Mouse (Mus musculus) kidney, embryonic 15.5 days (tissue): ENCODE data around the gene Pls1. TPM values are rescaled to one million over a fixed set of nuclear protein-coding genes. Genes with fewer than 3 reads are reported as not detected.
A peak's percentile ranks its signal among the peaks of the same experiment; 100 is the strongest.

Source experiments
- ATAC-seq: fragments of 200-750 bp; cut with Nextera tagmentation; replicated peaks from 2 replicates; pipeline ENCODE4 v1.8.0; 2017; ENCODE audit warnings: moderate TSS enrichment; ENCODE audit not compliant: low FRiP score
- H3K27ac ChIP-seq: fragments of 300-500 bp; sonication (generic); 2 replicates; pipeline ENCODE4 v1.5.1; 2015; ENCODE audit warnings: mild to moderate bottlenecking, inconsistent platforms
- H3K27me3 ChIP-seq: fragments of 300-500 bp; sonication (generic); 2 replicates; pipeline ENCODE4 v1.6.1; 2015; ENCODE audit warnings: inconsistent platforms
- H3K36me3 ChIP-seq: fragments of 300-500 bp; sonication (generic); 2 replicates; pipeline ENCODE4 v1.6.1; 2015; ENCODE audit warnings: inconsistent platforms
- H3K4me1 ChIP-seq: fragments of 300-500 bp; sonication (generic); 2 replicates; pipeline ENCODE4 v1.6.1; 2015; ENCODE audit warnings: inconsistent platforms
- H3K4me2 ChIP-seq: fragments of 300-500 bp; sonication (generic); 2 replicates; pipeline ENCODE4 v1.6.1; 2015; ENCODE audit warnings: moderate library complexity, mild to moderate bottlenecking, inconsistent platforms
- H3K4me3 ChIP-seq: fragments of 300-500 bp; sonication (generic); replicated peaks from 2 replicates; pipeline ENCODE4 v1.5.1; 2015; ENCODE audit warnings: mild to moderate bottlenecking, inconsistent platforms
- H3K9ac ChIP-seq: fragments of 300-500 bp; sonication (generic); 2 replicates; pipeline ENCODE4 v1.6.1; 2015; ENCODE audit warnings: mild to moderate bottlenecking, inconsistent platforms
- H3K9me3 ChIP-seq: fragments of 300-500 bp; sonication (generic); replicated peaks from 2 replicates; pipeline ENCODE4 v1.6.1; 2016; ENCODE audit warnings: inconsistent platforms
- WGBS: fragments of 180-500 bp; shearing (Covaris S2); methylation state at CpG from one replicate; pipeline ENCODE4 v1.1.7; 2015; ENCODE audit warnings: mixed read lengths; 5-methylcytosine and 5-hydroxymethylcytosine counted together
- polyA plus RNA-seq: library from polyadenylated mRNA; unstranded; fragments of >200 nt; fragmentation: Nextera tagmentation; extraction: Ambion mirVana; gene quantifications from 2 replicates; pipeline ENCODE4 v1.2.1, GENCODE M21; 2015

Gene Pls1
- polyA plus RNA-seq, 1 experiment from 2014 or later, result 17.2 TPM

- ATAC-seq, result no peak
- no peaks in the 10 kb centered on the region for H3K9me3 ChIP-seq
- no peak overlapping the region for H3K9ac ChIP-seq
- H3K4me2 ChIP-seq, result no peak overlapping the region
- H3K36me3 ChIP-seq, result no peaks in the 10 kb centered on the region
- WGBS, result 92% methylated on average over 2 of the region's 2 CpGs
- H3K4me3 ChIP-seq, result no peak overlapping the region
- peak overlapping the region; percentile 83; the same call in 1 of the 2 replicates for H3K27ac ChIP-seq
- no peaks in the 10 kb centered on the region for H3K4me1 ChIP-seq
- no peaks in the 10 kb centered on the region for H3K27me3 ChIP-seq
Measured at GRCm38 (mm10) chr9:95796323-95796722, 48.8 kb downstream of the Pls1 start.

GRCm38 (mm10) chr9:95795844-95796243, 49.3 kb downstream of the Pls1 start:
- ATAC-seq, result no peak
- H3K27ac ChIP-seq, result peak overlapping the region; percentile 83
- 84% methylated on average over 5 of the region's 5 CpGs for WGBS
- no peak overlapping the region for H3K4me2 ChIP-seq
- H3K36me3 ChIP-seq, result no peaks in the 10 kb centered on the region
- H3K9ac ChIP-seq, result no peak overlapping the region
- no peaks in the 10 kb centered on the region for H3K9me3 ChIP-seq
- H3K4me3 ChIP-seq, result no peak overlapping the region
- H3K4me1 ChIP-seq, result no peaks in the 10 kb centered on the region
- no peaks in the 10 kb centered on the region for H3K27me3 ChIP-seq

GRCm38 (mm10) chr9:95795077-95795784, 49.9 kb downstream of the Pls1 start:
- H3K9ac ChIP-seq, result no peak overlapping the region
- no peaks in the 10 kb centered on the region for H3K9me3 ChIP-seq
- H3K36me3 ChIP-seq, result no peaks in the 10 kb centered on the region
- H3K4me1 ChIP-seq, result no peaks in the 10 kb centered on the region
- no peak overlapping the region for H3K4me3 ChIP-seq
- ATAC-seq, result peak; percentile 75
- H3K27me3 ChIP-seq, result no peaks in the 10 kb centered on the region
- H3K27ac ChIP-seq, result peak overlapping the region; percentile 83
- 92% methylated on average over 2 of the region's 2 CpGs for WGBS
- H3K4me2 ChIP-seq, result no peak overlapping the region

GRCm38 (mm10) chr9:95793986-95794744, 50.9 kb downstream of the Pls1 start:
- WGBS, result 78% methylated on average over 15 of the region's 15 CpGs
- peak overlapping the region; percentile 20; the same call in 1 of the 2 replicates for H3K27ac ChIP-seq
- H3K4me1 ChIP-seq, result no peaks in the 10 kb centered on the region
- H3K4me3 ChIP-seq, result no peak overlapping the region
- H3K9me3 ChIP-seq, result no peaks in the 10 kb centered on the region
- no peaks in the 10 kb centered on the region for H3K27me3 ChIP-seq
- peak; percentile 79 for ATAC-seq
- no peak overlapping the region for H3K9ac ChIP-seq
- H3K4me2 ChIP-seq, result no peak overlapping the region
- H3K36me3 ChIP-seq, result no peaks in the 10 kb centered on the region

GRCm38 (mm10) chr9:95784888-95785511, 60.1 kb downstream of the Pls1 start:
- Histone ChIP-seq H3K9ac (no peak overlapping the region), H3K27ac (no peak overlapping the region), H3K27me3 (no peaks in the 10 kb centered on the region), H3K36me3 (no peaks in the 10 kb centered on the region), H3K4me1 (no peaks in the 10 kb centered on the region), H3K4me3 (no peak overlapping the region), H3K4me2 (no peak overlapping the region), H3K9me3 (no peaks in the 10 kb centered on the region)
- no peak for ATAC-seq
- WGBS, result 84% methylated on average over 16 of the region's 16 CpGs

GRCm38 (mm10) chr9:95783646-95784293, 61.3 kb downstream of the Pls1 start:
- no peak for ATAC-seq
- WGBS, result 62% methylated on average over 17 of the region's 17 CpGs
- Histone ChIP-seq H3K4me3 (no peak overlapping the region), H3K27me3 (no peaks in the 10 kb centered on the region), H3K36me3 (no peaks in the 10 kb centered on the region), H3K4me2 (no peak overlapping the region), H3K27ac (no peak overlapping the region), H3K9me3 (no peaks in the 10 kb centered on the region), H3K9ac (no peak overlapping the region), H3K4me1 (no peaks in the 10 kb centered on the region)

GRCm38 (mm10) chr9:95771671-95772070, 73.4 kb downstream of the Pls1 start:
- no peaks in the 10 kb centered on the region for H3K4me1 ChIP-seq
- no peaks in the 10 kb centered on the region for H3K27me3 ChIP-seq
- ATAC-seq, result no peak
- H3K27ac ChIP-seq, result no peak overlapping the region
- H3K4me3 ChIP-seq, result no peak overlapping the region
- H3K9me3 ChIP-seq, result no peaks in the 10 kb centered on the region
- H3K36me3 ChIP-seq, result no peaks in the 10 kb centered on the region
- no peak overlapping the region for H3K4me2 ChIP-seq
- 73% methylated on average over 2 of the region's 2 CpGs for WGBS
- H3K9ac ChIP-seq, result no peak overlapping the region

GRCm38 (mm10) chr9:95763218-95763617, 81.9 kb downstream of the Pls1 start:
- H3K9me3 ChIP-seq, result no peaks in the 10 kb centered on the region
- no peaks in the 10 kb centered on the region for H3K27me3 ChIP-seq
- no peak overlapping the region for H3K9ac ChIP-seq
- no peak for ATAC-seq
- WGBS, result 92% methylated on average over 4 of the region's 4 CpGs
- H3K4me3 ChIP-seq, result no peak overlapping the region
- H3K4me2 ChIP-seq, result no peak overlapping the region
- no peaks in the 10 kb centered on the region for H3K4me1 ChIP-seq
- no peak overlapping the region for H3K27ac ChIP-seq
- no peaks in the 10 kb centered on the region for H3K36me3 ChIP-seq

GRCm38 (mm10) chr9:95762228-95762627, 82.9 kb downstream of the Pls1 start:
- Histone ChIP-seq H3K4me2 (no peak overlapping the region), H3K36me3 (no peaks in the 10 kb centered on the region), H3K4me1 (no peaks in the 10 kb centered on the region), H3K27ac (no peak overlapping the region), H3K9me3 (no peaks in the 10 kb centered on the region), H3K4me3 (no peak overlapping the region), H3K27me3 (no peaks in the 10 kb centered on the region), H3K9ac (no peak overlapping the region)
- 91% methylated on average over 3 of the region's 3 CpGs for WGBS
- no peak for ATAC-seq

GRCm38 (mm10) chr9:95761381-95761780, 83.7 kb downstream of the Pls1 start:
- H3K36me3 ChIP-seq, result no peaks in the 10 kb centered on the region
- WGBS, result 77% methylated on average over 8 of the region's 8 CpGs
- no peak overlapping the region for H3K27ac ChIP-seq
- no peaks in the 10 kb centered on the region for H3K4me1 ChIP-seq
- H3K4me3 ChIP-seq, result no peak overlapping the region
- no peak for ATAC-seq
- no peaks in the 10 kb centered on the region for H3K9me3 ChIP-seq
- H3K4me2 ChIP-seq, result no peak overlapping the region
- no peak overlapping the region for H3K9ac ChIP-seq
- H3K27me3 ChIP-seq, result no peaks in the 10 kb centered on the region

- Histone ChIP-seq H3K4me3 (peak overlapping the region; percentile 77), H3K27ac (no peak overlapping the region), H3K4me1 (peaks cover 13% of the 10 kb centered on the region), H3K36me3 (no peaks in the 10 kb centered on the region), H3K4me2 (peak overlapping the region; percentile 98), H3K9ac (0 out of 2 replicates have a peak overlapping the region, but pooled peaks have one; percentile 72), H3K9me3 (no peaks in the 10 kb centered on the region), H3K27me3 (peaks cover 37% of the 10 kb centered on the region)
- ATAC-seq, result no peak
- WGBS, result 37% methylated on average over 9 of the region's 9 CpGs
Measured at GRCm38 (mm10) chr9:95750746-95751145, 94.4 kb downstream of the Pls1 start.
